Mouse (Mus musculus): ENCODE data around the gene Prr7. TPM values are rescaled to one million over a fixed set of nuclear protein-coding genes. Genes with fewer than 3 reads are reported as not detected.

The Prr7 gene
- total RNA-seq, 2 experiments from 2014 or later, result 0.62 to 0.77 TPM

DNA sequence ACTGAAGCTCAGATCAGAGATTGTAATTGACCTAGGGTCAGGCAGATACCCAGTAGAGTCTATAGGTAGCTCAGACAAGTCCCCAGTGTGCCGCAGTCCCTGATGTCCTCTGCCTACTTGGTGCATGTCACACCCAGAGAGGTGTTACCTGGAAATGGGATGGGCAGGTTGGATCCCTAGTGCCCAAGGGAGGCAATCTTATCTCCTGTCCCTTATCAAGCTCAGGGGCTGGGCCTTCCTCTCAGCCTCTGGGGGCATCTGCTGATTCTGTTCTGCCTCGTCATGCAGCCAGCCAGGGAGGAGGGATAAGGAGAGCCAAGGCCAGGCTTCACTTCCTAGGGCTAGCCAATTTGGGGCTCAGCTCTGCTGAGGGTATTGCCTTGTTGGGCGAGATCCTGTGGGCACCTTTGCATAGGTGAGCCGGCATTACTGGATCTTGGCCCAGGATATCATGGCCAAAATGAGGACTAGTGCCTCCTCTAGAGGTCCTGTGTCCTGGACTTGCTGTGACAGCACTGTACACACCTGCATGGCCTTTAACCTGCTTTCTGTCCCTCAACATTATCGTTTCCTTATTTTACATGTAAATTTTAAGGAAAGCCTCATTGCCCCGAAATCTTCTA, 17.5 kb upstream of the Prr7 start:
- peak in 1 of 2 experiments; percentile 4 for DNase-seq
- intact Hi-C loops (cut with DNase I), result no loop called here

DNA sequence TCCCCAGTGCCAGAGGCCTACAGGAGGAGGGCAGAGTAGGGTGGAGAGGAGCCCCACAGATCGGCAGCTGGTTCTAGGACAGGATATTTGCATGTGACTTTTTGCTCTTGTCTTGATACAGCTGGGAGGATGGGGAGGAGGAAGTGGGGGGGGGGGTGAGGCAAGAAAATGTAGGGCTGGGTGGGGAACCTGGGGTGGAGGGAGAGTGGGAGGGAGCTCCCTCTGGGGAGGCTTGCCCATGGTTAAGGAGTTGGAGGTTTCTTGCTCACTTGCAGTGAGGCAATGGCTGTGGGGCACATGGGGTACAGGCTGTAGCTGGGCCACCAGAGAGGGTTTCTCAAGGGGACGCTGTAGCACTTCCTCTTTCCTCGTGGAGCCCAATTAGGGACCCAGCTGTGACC, 16.5 kb upstream of the Prr7 start:
- intact Hi-C loops (cut with DNase I), result no loop called here

DNA sequence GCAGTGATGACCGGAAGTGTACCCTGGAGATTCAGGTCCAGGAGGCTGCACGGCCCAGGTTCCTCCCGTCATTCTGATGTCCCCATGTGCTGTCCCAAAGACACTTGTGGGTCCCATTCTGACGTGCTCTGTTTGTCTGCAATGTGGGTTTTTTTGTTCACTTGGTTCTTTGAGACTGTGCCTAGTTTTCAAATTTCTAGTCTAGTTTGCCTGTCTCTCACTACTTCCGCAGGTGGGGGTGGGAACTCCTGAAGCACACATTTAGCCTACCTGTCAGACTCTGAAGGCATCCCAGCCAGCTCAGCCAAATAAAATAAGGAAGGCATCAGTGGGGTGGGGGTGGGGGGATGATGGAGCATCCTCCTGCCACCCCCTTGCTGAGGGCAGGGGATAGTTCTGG, 15.9 kb upstream of the Prr7 start:
- peak in 1 of 2 experiments; percentile 1 for DNase-seq
- intact Hi-C loops (cut with DNase I), result no loop called here

More for the DNA sequence above, 16.5 kb upstream of the Prr7 start:
- DNase-seq, result no peak

DNA sequence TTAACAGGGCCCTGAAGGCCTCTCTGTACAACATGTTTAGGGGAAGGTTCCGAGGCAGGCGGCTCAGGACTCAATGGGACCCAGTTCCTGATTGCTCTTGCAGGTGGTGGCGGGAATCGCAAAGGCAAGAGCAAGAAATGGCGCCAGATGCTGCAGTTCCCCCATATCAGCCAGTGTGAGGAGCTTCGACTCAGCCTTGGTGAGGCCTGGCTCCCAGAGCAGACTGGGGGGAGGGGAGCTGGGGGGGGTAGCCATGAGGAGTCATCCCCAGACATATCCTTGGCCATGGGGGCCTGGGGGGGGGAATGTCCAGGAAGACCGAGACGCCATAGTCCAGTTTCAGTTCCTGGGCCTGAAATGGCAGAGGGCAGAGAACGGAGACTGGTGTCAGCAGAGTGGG, 14.9 kb upstream of the Prr7 start:
- DNase-seq, result peak in 1 of 2 experiments; percentile 4
- intact Hi-C loops (cut with DNase I), result no loop called here

DNA sequence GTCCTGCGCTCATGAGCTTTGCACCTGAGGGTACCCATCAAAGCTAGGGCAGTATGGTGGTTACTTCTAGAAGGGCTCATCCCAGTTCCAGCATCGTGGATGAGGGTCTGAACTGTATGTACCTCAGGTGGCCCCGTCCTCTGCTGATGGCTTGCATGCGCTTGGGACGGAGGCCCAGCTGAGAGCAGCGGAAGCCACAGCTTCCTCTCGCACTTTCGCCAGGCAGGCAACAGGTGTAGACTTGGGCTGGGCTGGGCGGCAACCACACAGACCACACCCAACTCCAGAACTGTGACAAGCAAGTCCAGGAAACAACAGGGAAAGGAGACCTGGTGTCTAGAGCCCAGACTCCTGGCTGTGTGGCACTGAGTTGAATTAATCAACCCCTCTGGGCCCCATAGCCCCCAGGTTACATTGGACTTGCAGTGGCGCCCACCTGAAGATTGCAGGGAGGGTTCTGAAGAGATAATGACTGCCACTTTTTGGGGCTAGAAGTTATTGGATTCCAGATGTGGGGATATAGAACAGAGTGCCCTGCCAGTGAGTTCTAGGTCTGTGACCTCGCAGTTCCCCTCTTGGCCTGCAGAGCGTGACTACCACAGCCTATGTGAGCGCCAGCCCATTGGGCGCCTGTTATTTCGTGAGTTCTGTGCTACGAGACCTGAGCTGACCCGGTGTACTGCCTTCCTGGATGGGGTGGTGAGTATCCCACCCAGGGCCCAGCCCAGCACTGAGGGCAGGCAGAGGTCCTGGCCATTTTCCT, 14.2 kb upstream of the Prr7 start:
- peak in 1 of 2 experiments; percentile 4 for DNase-seq
- intact Hi-C loops (cut with DNase I), result no loop called here

DNA sequence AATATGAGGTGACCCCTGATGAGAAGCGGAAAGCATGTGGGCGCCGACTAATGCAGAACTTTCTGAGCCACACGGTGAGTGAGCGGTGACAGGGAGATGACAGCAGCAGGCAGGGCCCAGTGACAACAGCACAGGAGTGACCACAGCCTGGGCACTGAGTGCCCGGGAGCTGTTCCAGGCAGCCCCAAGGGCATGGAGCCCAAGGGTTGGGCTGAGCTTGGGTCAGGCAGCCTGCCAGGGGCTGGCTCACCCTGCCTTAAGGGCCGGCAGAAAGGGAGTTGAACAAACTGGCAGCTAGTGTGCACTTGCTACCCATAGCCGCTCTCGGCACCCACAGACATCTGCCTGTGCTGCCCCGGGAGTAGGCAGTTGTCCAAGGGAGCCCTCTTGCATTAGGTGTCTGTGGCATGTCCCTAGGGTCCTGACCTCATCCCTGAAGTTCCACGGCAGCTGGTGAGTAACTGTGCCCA, 13.5 kb upstream of the Prr7 start:
- DNase-seq, result peak; percentile 80 to 83
- intact Hi-C loops (cut with DNase I), result no loop called here

DNA sequence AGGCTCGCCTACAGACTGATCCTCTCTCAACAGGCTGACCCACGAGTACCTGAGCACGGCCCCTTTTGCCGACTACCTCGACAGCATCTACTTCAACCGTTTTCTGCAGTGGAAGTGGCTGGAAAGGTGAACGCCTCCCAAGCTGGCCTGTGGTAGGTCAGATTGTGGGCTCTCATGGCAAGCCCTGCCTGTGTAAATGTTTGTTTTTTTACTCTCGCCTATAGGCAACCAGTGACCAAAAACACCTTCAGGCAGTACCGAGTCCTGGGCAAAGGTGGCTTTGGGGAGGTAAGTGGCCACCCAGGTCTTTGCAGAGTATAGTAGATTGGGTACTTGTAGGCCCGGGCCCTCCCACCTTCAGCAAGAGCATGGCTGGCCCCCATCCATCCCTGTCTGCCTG, 12.8 kb upstream of the Prr7 start:
- intact Hi-C loops (cut with DNase I), result no loop called here
- no peak for DNase-seq

DNA sequence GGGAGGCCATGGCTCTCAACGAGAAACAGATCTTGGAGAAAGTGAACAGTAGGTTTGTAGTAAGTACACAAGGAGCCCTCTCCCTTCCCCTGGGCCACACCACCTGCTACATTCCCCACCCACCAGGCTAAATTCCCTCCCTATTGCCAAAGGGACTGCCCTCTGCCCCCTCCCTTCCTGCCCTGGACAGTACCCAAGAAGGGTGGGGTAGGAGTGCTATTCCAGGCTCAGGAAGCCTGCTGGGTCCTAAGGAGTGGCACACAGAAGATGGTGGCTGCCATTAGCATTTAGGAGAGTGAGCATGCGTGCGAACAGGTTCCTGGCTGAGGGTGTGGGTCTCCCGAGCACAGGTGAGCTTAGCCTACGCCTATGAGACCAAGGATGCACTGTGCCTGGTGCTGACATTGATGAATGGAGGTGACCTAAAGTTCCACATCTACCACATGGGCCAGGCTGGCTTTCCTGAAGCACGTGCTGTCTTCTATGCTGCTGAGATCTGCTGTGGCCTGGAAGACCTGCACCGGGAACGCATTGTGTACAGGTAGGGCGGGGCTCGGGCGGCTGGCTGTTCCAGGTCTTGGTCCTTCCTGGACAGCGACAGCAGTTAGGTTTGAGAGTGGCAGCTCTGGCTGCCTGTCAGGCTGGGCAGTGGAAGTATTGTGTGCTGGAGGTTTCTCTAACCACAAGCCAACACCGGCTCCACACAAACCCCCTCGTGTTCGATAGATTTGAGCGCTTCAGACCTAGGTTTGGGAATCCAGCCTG, 12.1 kb upstream of the Prr7 start:
- peak in 1 of 2 experiments; percentile 46 for DNase-seq

DNA sequence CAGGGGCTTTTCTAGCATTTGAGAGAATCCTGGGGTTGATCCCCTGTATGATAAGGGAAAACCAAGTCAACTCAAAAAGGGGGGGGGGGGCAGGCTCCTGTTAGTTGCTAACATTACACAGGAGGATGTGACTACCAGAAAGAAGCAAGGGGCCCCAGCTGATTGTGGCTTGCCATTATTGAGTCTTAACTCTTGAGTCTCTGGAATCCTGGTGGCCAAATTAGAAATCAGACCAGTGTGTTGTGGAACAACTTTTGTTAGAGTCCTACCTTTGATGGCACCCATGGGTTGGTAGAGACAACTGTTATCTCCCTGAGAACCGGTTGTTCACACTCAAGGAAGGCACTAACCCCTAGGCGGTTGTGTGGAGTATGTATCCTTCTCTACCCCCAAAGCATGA, 1.1 kb upstream of the Prr7 start:
- intact Hi-C loops (cut with DNase I), result no loop called here
- no peak for DNase-seq

More for the DNA sequence above, 12.1 kb upstream of the Prr7 start:
- intact Hi-C loops (cut with DNase I), result no loop called here

DNA sequence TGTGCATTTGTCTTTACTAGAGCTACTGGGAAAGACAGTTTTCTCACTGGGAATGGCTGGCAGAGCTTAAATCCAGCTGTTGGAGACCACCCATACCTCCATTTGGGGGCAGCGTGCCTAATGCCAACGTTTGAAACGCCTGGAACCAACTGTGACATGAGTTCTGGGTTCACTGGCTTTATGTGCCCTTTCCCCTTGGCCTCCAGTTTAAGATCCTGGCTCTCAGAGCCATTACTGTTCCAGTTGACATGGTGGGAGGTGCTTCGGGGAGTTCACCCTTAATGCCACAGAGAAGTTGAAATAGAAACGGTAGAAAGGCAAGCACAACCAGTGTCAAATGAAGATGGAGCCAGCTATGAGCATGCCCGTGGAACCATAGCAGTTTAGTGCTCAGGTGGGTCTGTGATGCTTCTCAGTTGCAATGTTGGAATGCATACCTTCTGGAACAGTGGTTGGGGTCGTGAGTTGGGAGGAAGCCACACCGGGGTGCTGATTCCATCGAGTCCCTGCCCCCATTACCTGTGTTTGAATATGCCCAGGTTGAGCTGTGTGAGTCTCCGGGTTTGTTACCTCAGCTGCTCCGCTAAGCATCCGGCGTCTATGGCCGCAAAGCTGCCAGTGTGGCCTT, 554 bp upstream of the Prr7 start:
- peak in 1 of 2 experiments; percentile 15 for DNase-seq
- intact Hi-C loops (cut with DNase I), result no loop called here

DNA sequence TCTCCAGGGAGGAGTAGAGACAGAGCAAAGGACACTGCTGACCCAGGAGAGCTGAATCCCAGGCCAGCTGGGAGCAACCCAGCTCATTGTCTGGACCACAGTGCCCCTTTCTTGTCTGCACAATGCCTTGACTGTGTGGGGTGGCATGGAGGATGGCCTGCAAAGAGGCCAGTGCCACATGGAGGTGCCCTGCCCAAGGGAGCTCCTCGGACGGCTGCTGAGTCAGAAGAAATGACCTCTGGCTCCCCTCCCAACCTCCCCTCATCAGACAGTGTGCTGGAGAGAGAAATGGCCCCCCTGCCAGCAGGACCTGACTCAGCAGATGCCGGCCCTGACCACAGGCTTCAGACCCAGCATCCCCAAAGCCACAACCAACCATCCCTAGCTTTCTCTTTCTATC, 1.1 kb downstream of the Prr7 start:
- intact Hi-C loops (cut with DNase I), result no loop called here
- DNase-seq, result peak in 1 of 2 experiments; percentile 18

DNA sequence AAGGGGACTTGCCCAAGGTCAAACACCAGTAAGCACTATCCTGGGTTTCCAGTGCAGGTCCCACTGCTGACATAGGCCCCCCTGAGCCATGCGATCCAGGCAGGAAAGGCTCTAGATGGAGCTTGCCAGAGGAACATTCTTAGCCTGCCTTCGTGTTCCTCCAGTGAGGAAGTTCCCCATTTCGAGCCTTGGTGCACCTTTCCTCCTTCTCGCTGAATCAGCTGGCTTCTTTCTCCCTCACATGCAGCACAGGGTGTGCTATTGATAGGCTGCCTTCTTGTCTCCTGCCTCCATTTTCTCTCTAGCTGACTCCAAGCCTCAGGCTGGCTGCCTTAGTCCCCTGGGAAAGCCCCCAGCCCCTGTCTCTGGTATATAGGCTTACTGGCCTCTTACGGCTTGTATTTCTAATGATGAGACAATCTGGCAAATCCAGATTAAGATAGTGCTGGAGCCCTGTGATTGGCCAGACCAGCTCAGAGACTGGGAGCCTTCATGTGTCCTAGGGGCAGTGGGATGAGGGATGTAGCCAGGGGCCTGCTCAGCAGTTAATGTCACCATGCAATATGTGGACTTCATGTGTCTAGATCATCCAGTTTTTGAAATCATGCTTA, 1.9 kb downstream of the Prr7 start:
- no peak for DNase-seq
- intact Hi-C loops (cut with DNase I), result no loop called here

DNA sequence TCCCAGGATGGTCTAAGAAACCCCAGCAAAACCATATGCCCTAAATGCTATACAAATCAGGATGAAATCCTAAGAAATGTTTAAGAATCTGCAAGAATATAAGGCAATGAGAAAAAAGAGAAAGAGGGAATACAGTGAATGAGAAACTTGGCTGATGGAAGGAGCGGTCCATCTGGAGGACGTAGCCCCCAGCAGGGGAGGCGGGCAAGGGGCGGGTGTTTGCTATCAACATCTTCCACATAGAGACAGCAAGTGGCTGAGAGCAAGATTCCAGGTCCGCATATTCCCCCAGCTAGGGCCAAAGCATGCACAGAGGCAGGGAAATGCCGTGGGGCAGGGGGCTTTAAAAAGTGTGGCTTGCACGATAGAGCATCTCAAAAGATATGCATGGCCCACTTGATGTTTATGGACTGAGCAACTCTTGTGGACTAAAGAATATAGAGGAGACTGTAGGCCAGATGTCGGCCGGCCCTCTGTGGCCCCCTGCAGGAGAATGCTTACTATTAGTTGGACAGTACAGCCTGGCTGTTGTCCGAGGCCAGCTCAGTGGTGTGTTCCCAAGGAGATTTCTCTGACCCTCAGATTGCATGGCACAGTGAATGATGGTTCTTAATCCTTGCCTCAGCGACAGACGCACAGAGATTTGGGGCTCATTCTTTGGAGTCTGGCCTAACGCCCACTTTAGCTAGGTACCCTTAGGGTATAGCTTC, 4.9 kb downstream of the Prr7 start:
- intact Hi-C loops (cut with DNase I), result loop anchor here (1.0 kb wide), 1 partner anchor 49 kb away; no protein-coding TSS in a partner anchor
- no peak for DNase-seq

DNA sequence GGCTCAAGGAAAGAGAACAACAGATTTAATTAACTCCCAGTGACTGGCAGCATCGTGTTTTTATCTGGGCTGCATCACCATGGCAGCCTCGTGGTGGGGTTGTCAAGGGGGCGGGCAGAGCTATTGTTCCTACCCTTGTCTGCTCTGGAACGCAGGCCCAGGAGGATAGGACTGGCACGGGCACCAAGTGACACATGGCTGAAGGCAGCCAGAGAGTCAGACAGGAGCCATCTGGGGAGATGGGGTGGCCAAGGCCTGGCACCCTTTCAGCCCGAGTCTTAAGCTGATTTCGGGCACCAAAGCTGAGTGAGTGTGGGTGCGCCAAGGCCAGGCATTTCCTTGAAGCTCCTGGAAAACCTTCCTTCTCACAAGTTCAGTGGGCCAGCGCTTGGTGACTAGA, 6.3 kb downstream of the Prr7 start:
- no peak for DNase-seq
- intact Hi-C loops (cut with DNase I), result no loop called here

DNA sequence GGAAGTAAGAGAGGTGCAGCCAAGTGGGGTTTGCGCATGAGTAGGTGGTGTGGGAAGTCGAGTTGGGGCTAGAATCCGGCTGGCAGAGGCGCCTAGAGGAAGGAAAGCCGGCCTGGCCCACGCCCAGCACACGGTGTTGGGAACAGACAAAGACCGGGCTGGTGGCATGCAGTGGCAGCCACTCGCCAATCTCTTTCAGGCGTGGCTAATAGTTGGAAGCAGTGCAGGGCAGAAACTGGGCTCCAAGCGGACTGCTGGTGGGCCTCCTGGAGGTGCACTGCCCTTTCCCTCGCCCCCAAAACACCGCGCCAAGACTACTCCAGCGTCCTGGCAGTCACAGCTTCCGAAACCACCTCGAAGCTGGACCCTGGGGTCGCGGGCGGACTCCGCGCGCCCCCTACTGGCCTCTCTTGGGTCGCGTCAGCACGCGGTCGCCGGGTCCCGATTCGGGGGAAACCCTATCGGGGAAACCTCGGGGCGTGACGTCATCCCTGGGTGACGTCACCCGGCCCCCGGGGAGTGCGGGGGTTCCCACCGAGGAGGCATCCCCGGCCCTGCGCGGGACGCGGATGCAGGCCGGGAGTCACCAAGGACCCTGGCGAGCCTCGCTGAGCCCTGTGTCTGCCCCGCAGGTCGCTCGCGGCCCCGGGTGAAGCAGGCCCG, 7.2 kb downstream of the Prr7 start:
- intact Hi-C loops (cut with DNase I), result no loop called here

DNA sequence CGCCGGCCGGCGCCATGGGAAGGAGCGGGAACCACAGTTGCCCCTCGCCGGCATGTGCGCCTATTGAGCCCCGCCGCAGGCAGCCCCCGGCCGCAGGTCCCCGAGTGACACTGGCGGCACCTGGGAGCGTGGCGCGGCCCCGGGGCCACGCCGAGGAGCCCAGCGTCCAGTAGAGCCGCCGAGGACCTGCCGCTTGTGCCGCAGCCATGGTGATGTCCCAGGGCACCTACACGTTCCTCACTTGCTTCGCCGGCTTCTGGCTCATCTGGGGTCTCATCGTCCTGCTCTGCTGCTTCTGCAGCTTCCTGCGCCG, 7.7 kb downstream of the Prr7 start:
- intact Hi-C loops (cut with DNase I), result no loop called here

More for the DNA sequence above, 7.2 kb downstream of the Prr7 start:
- DNase-seq, result peak; percentile 81 to 84

DNA sequence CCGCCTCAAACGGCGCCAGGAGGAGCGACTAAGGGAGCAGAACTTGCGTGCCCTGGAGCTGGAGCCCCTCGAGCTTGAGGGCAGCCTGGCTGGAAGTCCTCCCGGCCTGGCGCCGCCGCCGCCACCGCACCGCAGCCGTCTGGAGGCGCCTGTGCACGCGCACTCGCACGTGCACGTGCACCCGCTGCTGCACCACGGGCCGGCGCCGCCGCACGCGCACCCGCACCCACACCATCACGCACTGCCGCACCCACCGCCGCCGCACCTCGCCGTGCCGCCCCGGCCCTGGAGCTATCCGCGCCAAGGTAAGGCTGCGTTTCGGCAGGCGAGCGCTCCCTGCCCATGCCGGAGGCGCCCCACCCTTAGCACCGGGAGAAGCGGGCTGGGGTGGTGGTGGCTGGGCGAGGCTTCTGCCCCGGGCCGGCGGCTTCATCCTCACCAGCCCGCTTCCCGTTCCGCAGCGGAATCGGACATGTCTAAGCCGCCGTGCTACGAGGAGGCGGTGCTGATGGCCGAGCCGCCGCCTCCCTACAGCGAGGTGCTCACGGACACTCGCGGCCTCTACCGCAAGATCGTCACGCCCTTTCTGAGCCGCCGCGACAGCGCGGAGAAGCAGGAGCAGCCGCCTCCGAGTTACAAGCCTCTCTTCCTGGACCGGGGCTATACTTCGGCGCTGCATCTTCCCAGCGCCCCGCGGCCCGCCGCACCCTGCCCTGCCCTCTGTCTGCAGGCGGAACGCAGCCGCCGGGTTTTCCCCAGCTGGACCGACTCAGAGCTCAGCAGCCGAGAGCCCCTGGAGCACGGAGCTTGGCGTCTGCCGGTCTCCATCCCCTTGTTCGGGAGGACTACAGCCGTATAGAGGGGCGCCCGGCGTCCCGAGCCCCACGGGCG, 8.3 kb downstream of the Prr7 start:
- peak in 1 of 2 experiments; percentile 41 for DNase-seq
- intact Hi-C loops (cut with DNase I), result no loop called here

More for the DNA sequence above, 7.7 kb downstream of the Prr7 start:
- DNase-seq, result no peak

All from gastrocnemius, postnatal 36 days (tissue).